8 mouse cellular contexts compared by ENCODE assay signal in genomic region chr7:81345447-81346170, GRCm38 (mm10). TPM values are rescaled to one million over a fixed set of nuclear protein-coding genes. Genes with fewer than 3 reads are reported as not detected.
A peak's percentile ranks its signal among the peaks of the same experiment; 100 is the strongest.
DNase-seq lines count a peak whose midpoint lies in the region; ATAC-seq and TF ChIP-seq lines count a peak whose summit lies in the region.

No protein-coding gene starts in this region.

- peak overlapping the region; percentile 55 for H3K9ac ChIP-seq in lung, embryonic 15.5 days
- peak overlapping the region; percentile 44 for H3K9ac ChIP-seq in limb, embryonic 12.5 days (replicated peaks)

- peaks cover 23% of the 10 kb centered on the region for H3K4me1 ChIP-seq in lung, embryonic 15.5 days
- H3K4me1 ChIP-seq in limb, embryonic 12.5 days (replicated peaks) = peaks cover 21% of the 10 kb centered on the region
- H3K4me1 ChIP-seq in olfactory bulb, adult 2 months (ENCODE audit: control insufficient read depth, insufficient read depth, low read length) = peaks cover 16% of the 10 kb centered on the region

- TF ChIP-seq CTCF in olfactory bulb, adult 2 months (IDR thresholded peaks at IDR 0.05; ENCODE audit: insufficient read depth, low read depth, low read length) = no peak

- WGBS in lung, embryonic 15.5 days = 61% methylated on average over 15 of the region's 15 CpGs
- WGBS in limb, embryonic 12.5 days = 59% methylated on average over 15 of the region's 15 CpGs
- WGBS in olfactory bulb, adult 2 months = 60% methylated on average over 15 of the region's 15 CpGs

- TF ChIP-seq POLR2A in olfactory bulb, adult 2 months (IDR thresholded peaks at IDR 0.05; ENCODE audit: insufficient read depth, low read depth, low read length) = no peak

- H3K9me3 ChIP-seq in lung, embryonic 15.5 days = no peaks in the 10 kb centered on the region
- H3K9me3 ChIP-seq in limb, embryonic 12.5 days = no peaks in the 10 kb centered on the region

- no peak for ATAC-seq in lung, embryonic 15.5 days (ENCODE audit: borderline replicate concordance, extremely low read depth, low FRiP score, low TSS enrichment)
- peak; percentile 20; the same call in 1 of the 2 replicates for ATAC-seq in erythroid progenitor cell, adult 5-6 weeks (replicated peaks; ENCODE audit: low FRiP score, poor library complexity, severe bottlenecking)
- no peak for ATAC-seq in limb, embryonic 12.5 days (ENCODE audit: insufficient number of reproducible peaks, insufficient read depth, low FRiP score, low TSS enrichment, low read depth)

- H3K4me2 ChIP-seq in lung, embryonic 15.5 days = peak overlapping the region; percentile 59
- peak overlapping the region; percentile 52 for H3K4me2 ChIP-seq in limb, embryonic 12.5 days

- H3K36me3 ChIP-seq in lung, embryonic 15.5 days = peaks cover 31% of the 10 kb centered on the region
- H3K36me3 ChIP-seq in limb, embryonic 12.5 days = peaks cover 34% of the 10 kb centered on the region

- H3K27me3 ChIP-seq in lung, embryonic 15.5 days = peaks cover 5% of the 10 kb centered on the region; the same call in 1 of the 2 replicates
- no peaks in the 10 kb centered on the region; the same call in 1 of the 2 replicates for H3K27me3 ChIP-seq in limb, embryonic 12.5 days

- 0 out of 2 replicates have a peak overlapping the region, but pooled peaks have one; percentile 90 for H3K27ac ChIP-seq in lung, embryonic 15.5 days
- no peak overlapping the region; the same call in 1 of the 2 replicates for H3K27ac ChIP-seq in limb, embryonic 12.5 days
- no peak overlapping the region for H3K27ac ChIP-seq in olfactory bulb, adult 2 months (ENCODE audit: insufficient read depth, low read depth, low read length)

- peak overlapping the region; percentile 73 for H3K4me3 ChIP-seq in lung, embryonic 15.5 days
- H3K4me3 ChIP-seq in limb, embryonic 12.5 days (replicated peaks) = peak overlapping the region; percentile 97
- peak overlapping the region; percentile 35 for H3K4me3 ChIP-seq in olfactory bulb, adult 2 months (ENCODE audit: insufficient read depth, low read depth, low read length)

- DNase-seq in lung, postnatal 14 days = no peak
- no peak for DNase-seq in right cerebral cortex, postnatal 25 days
- DNase-seq in thymus, postnatal 25 days = no peak
- no peak for DNase-seq in embryo, embryonic 10 days (ENCODE audit: low spot score)

RNA-seq across cellular contexts. Expression of gene Rps17, which starts 0.6 kb away (rescaled TPM):
- polyA plus RNA-seq in lung, embryonic 15.5 days (2015; fragmentation: Nextera tagmentation; extraction: Ambion mirVana) = 1,194 and 1,258 TPM in 2 replicates
- total RNA-seq in erythroid progenitor cell, adult 5-6 weeks (2015; ENCODE audit: low replicate concordance) = 680 and 1,163 TPM in 2 replicates
- 771 and 878 TPM in 2 replicates for total RNA-seq in erythroid progenitor cell, adult 5-6 weeks (2017; ENCODE audit: low replicate concordance)
- 1,248 and 1,281 TPM in 2 replicates for polyA plus RNA-seq in limb, embryonic 12.5 days (2016; fragmentation: Nextera tagmentation; extraction: Ambion mirVana)
- polyA plus RNA-seq in olfactory bulb, adult 2 months (2012; ENCODE audit: insufficient read depth, insufficient read length, low replicate concordance, missing spikeins) = 2,532 TPM in 1 of 2 replicates, not detected in the other

Comparison
In these comparisons a context has a peak if more than half of its experiments do, and no peak if none do; other contexts are left out.
1. H3K4me3 ChIP-seq: peak in every context shown above with its lines; median percentile 97 in limb, embryonic 12.5 days; 73 in lung, embryonic 15.5 days; 35 in olfactory bulb, adult 2 months.